ENCODE assay signal across 14 mouse cellular contexts in genomic region chr5:119839616-119840368, GRCm38 (mm10). TPM values are rescaled to one million over a fixed set of nuclear protein-coding genes. Genes with fewer than 3 reads are reported as not detected.
DNase-seq lines count a peak whose midpoint lies in the region; ATAC-seq and TF ChIP-seq lines count a peak whose summit lies in the region.
"Had no signal": no experiment of that assay in that cellular context is flagged by ENCODE, and none has a peak within 500 bp of the region (broad histone marks: within the 10 kb centered on the region; RNA-seq: fewer than 3 reads in every experiment).

No protein-coding gene starts in this region.

- peak; percentile 70 for DNase-seq in hindbrain, embryonic 11.5 days (ENCODE audit: low spot score)
- DNase-seq in heart, postnatal 0 days (ENCODE audit: low spot score), result no peak
- DNase-seq in gastrocnemius, adult 18-20 months (ENCODE audit: low spot score), result no peak
- DNase-seq in thymus, adult 2 months, result no peak
- no peak for DNase-seq in frontal cortex, postnatal 14 days (ENCODE audit: low spot score in 2 of 2)
- DNase-seq: cerebellum, adult 11 months; kidney, adult 2 months had no signal

- H3K4me3 ChIP-seq in hindbrain, embryonic 11.5 days (ENCODE audit: low read depth, low read length), result no peak overlapping the region
- no peak overlapping the region for H3K4me3 ChIP-seq in hindbrain, embryonic 13.5 days
- peak overlapping the region; percentile 8; the same call in 1 of the 2 replicates for H3K4me3 ChIP-seq in E14TG2a.4 (replicated peaks; ENCODE audit: low read length)
- H3K4me3 ChIP-seq in heart, postnatal 0 days (ENCODE audit: low read depth, low read length), result peak overlapping the region; percentile 64
- H3K4me3 ChIP-seq in thymus, adult 2 months (ENCODE audit: control insufficient read depth, insufficient read depth, low read length), result no peak overlapping the region
- H3K4me3 ChIP-seq: neural tube, embryonic 13.5 days had no signal

- no peak for TF ChIP-seq POLR2A in thymus, adult 2 months (IDR thresholded peaks at IDR 0.05; ENCODE audit: control insufficient read depth, extremely low read depth, insufficient read depth, low read length, poor library complexity)

- no peak overlapping the region for H3K9ac ChIP-seq in hindbrain, embryonic 11.5 days (ENCODE audit: low read depth, low read length)
- no peak overlapping the region for H3K9ac ChIP-seq in hindbrain, embryonic 13.5 days
- peak overlapping the region; percentile 65 for H3K9ac ChIP-seq in heart, postnatal 0 days (replicated peaks; ENCODE audit: low read depth, low read length)
- H3K9ac ChIP-seq: neural tube, embryonic 13.5 days had no signal

- no peaks in the 10 kb centered on the region for H3K4me1 ChIP-seq in hindbrain, embryonic 11.5 days (replicated peaks; ENCODE audit: control insufficient read depth, insufficient read depth, low read length)
- peaks cover under 1% of the 10 kb centered on the region; the same call in 1 of the 2 replicates for H3K4me1 ChIP-seq in hindbrain, embryonic 13.5 days (replicated peaks)
- H3K4me1 ChIP-seq in E14TG2a.4 (replicated peaks; ENCODE audit: low read depth, low read length), result peaks cover 60% of the 10 kb centered on the region
- peaks cover 19% of the 10 kb centered on the region for H3K4me1 ChIP-seq in heart, postnatal 0 days (ENCODE audit: control insufficient read depth, insufficient read depth)
- H3K4me1 ChIP-seq in thymus, adult 2 months (replicated peaks; ENCODE audit: control insufficient read depth, insufficient read depth, low read length), result no peaks in the 10 kb centered on the region

- TF ChIP-seq CTCF in E14TG2a.4 (conservative IDR thresholded peaks at IDR 0.05; ENCODE audit: low read length), result no peak
- TF ChIP-seq CTCF in heart, postnatal 0 days (IDR thresholded peaks at IDR 0.05; ENCODE audit: low read depth), result no peak
- TF ChIP-seq CTCF in thymus, adult 2 months (IDR thresholded peaks at IDR 0.05; ENCODE audit: borderline replicate concordance, control insufficient read depth, extremely low read depth, insufficient read depth, low read length, poor library complexity), result no peak

- H3K27ac ChIP-seq in hindbrain, embryonic 11.5 days (ENCODE audit: low read depth, low read length), result no peak overlapping the region
- no peak overlapping the region for H3K27ac ChIP-seq in hindbrain, embryonic 13.5 days
- peak overlapping the region; percentile 56 for H3K27ac ChIP-seq in heart, postnatal 0 days (ENCODE audit: low read depth)
- no peak overlapping the region for H3K27ac ChIP-seq in thymus, adult 2 months (ENCODE audit: control insufficient read depth, insufficient read depth, low read length)
- H3K27ac ChIP-seq: neural tube, embryonic 13.5 days had no signal

- peaks cover 94% of the 10 kb centered on the region for H3K27me3 ChIP-seq in hindbrain, embryonic 11.5 days (ENCODE audit: control insufficient read depth, insufficient read depth, low read length)
- peaks cover 100% of the 10 kb centered on the region for H3K27me3 ChIP-seq in hindbrain, embryonic 13.5 days
- peaks cover 98% of the 10 kb centered on the region for H3K27me3 ChIP-seq in E14TG2a.4 (ENCODE audit: insufficient read depth, low read length)
- H3K27me3 ChIP-seq in heart, postnatal 0 days (ENCODE audit: control insufficient read depth, insufficient read depth, low read length), result peaks cover 42% of the 10 kb centered on the region
- H3K27me3 ChIP-seq in thymus, adult 2 months (ENCODE audit: control insufficient read depth, insufficient read depth, low read length), result peaks cover 36% of the 10 kb centered on the region

- H3K9me3 ChIP-seq in hindbrain, embryonic 11.5 days (ENCODE audit: control insufficient read depth, low read length), result no peaks in the 10 kb centered on the region
- no peaks in the 10 kb centered on the region for H3K9me3 ChIP-seq in hindbrain, embryonic 13.5 days
- H3K9me3 ChIP-seq in E14TG2a.4 (ENCODE audit: low read length), result no peaks in the 10 kb centered on the region
- H3K9me3 ChIP-seq in heart, postnatal 0 days (replicated peaks; ENCODE audit: control insufficient read depth, low read length), result no peaks in the 10 kb centered on the region
- H3K9me3 ChIP-seq: neural tube, embryonic 13.5 days had no signal

- WGBS in hindbrain, embryonic 11.5 days, result under 1% methylated on average over 34 of the region's 34 CpGs
- under 1% methylated on average over 34 of the region's 34 CpGs for WGBS in hindbrain, embryonic 13.5 days
- 7% methylated on average over 34 of the region's 34 CpGs for WGBS in heart, postnatal 0 days
- WGBS in thymus, adult 2 months, result 6% methylated on average over 34 of the region's 34 CpGs

- no peak overlapping the region for H3K4me2 ChIP-seq in hindbrain, embryonic 11.5 days (replicated peaks; ENCODE audit: low read depth, low read length)
- H3K4me2 ChIP-seq in hindbrain, embryonic 13.5 days, result no peak overlapping the region
- peak overlapping the region; percentile 75 for H3K4me2 ChIP-seq in heart, postnatal 0 days (ENCODE audit: low read depth, low read length)
- H3K4me2 ChIP-seq: neural tube, embryonic 13.5 days had no signal

- no peak for TF ChIP-seq EP300 in heart, postnatal 0 days (IDR thresholded peaks at IDR 0.05; ENCODE audit: low read depth)

- H3K36me3 ChIP-seq in hindbrain, embryonic 11.5 days (ENCODE audit: control insufficient read depth, insufficient read depth, low read length), result no peaks in the 10 kb centered on the region
- H3K36me3 ChIP-seq in hindbrain, embryonic 13.5 days, result no peaks in the 10 kb centered on the region
- H3K36me3 ChIP-seq in E14TG2a.4 (ENCODE audit: insufficient read depth, low read length), result no peaks in the 10 kb centered on the region
- H3K36me3 ChIP-seq in heart, postnatal 0 days (replicated peaks; ENCODE audit: control insufficient read depth, insufficient read depth, low read length), result peaks cover 16% of the 10 kb centered on the region; the same call in 1 of the 2 replicates
- H3K36me3 ChIP-seq in thymus, adult 2 months (ENCODE audit: control insufficient read depth, insufficient read depth, low read length), result no peaks in the 10 kb centered on the region
- H3K36me3 ChIP-seq: neural tube, embryonic 13.5 days had no signal

- ATAC-seq in hindbrain, embryonic 11.5 days (ENCODE audit: low FRiP score), result no peak
- no peak for ATAC-seq in hindbrain, embryonic 13.5 days (ENCODE audit: low FRiP score)
- ATAC-seq in common myeloid progenitor, adult 5-6 weeks (replicated peaks; ENCODE audit: low read depth, poor library complexity, severe bottlenecking), result 0 out of 2 replicates have a peak, but pooled peaks have one; percentile 13
- ATAC-seq in heart, postnatal 0 days (ENCODE audit: insufficient read depth, low read depth), result no peak

RNA-seq across cellular contexts. Expression of gene Tbx5, which starts 7.3 kb away (rescaled TPM):
- not detected in 2 replicates for polyA plus RNA-seq in hindbrain, embryonic 11.5 days (2014; fragmentation: Nextera tagmentation; extraction: Ambion mirVana)
- polyA plus RNA-seq in hindbrain, embryonic 13.5 days (2015; fragmentation: Nextera tagmentation; extraction: Ambion mirVana), result not detected in 2 replicates
- total RNA-seq in common myeloid progenitor, adult 5-6 weeks (2017), result not detected in 2 replicates
- 17.3 and 22.8 TPM in 2 replicates for total RNA-seq in heart, postnatal 0 days (2014; rRNA removed; ENCODE audit: low replicate concordance)
- 29.2 and 31.1 TPM in 2 replicates for polyA plus RNA-seq in heart, postnatal 0 days (2015; fragmentation: Nextera tagmentation; extraction: Ambion mirVana)
- under 1 TPM in 1 of 2 experiments, not detected in 1; 0.09 TPM for total RNA-seq in gastrocnemius, adult 18-20 months (2021)
- 0.54 and 1.7 TPM in 2 replicates for polyA plus RNA-seq in thymus, adult 2 months (2012; rRNA removed)
- total RNA-seq: layer of hippocampus, postnatal 25 days had no signal
- polyA plus RNA-seq: forebrain, embryonic 11.5 days; liver, embryonic 16.5 days had no signal

Comparison
In these comparisons a context has a peak if more than half of its experiments do, and no peak if none do; other contexts are left out.
1. H3K4me3 ChIP-seq: peak in E14TG2a.4 (single experiment) and heart, postnatal 0 days (single experiment); none in hindbrain, embryonic 11.5 days (single experiment), hindbrain, embryonic 13.5 days (single experiment) and thymus, adult 2 months (single experiment).
2. RNA of gene Tbx5, which starts 7.3 kb away (polyA plus RNA-seq): 29.2 to 31.1 TPM in heart, postnatal 0 days; 0.54 to 1.7 TPM in thymus, adult 2 months, not detected in hindbrain, embryonic 11.5 days and not detected in hindbrain, embryonic 13.5 days; every median in the first group is over 10 times any median in the second.